Mouse (Mus musculus) hindbrain, embryonic 11.5 days (tissue): ENCODE results near the gene Myh13. TPM values are rescaled to one million over a fixed set of nuclear protein-coding genes. Genes with fewer than 3 reads are reported as not detected.

Source experiments
- polyA plus RNA-seq: library from polyadenylated mRNA; unstranded; fragments of >200 nt; fragmentation: Nextera tagmentation; extraction: Ambion mirVana; gene quantifications from 2 replicates; pipeline ENCODE4 v1.2.1, GENCODE M21; 2014

Gene Myh13
- polyA plus RNA-seq, 1 experiment from 2014 or later, result not detected

Other genes with a start within 250 kb of the Myh13 start
- 2.3 and 4.1 TPM in 2 replicates for gene Myh3, start 243.4 kb upstream of the Myh13 start, polyA plus RNA-seq
- gene Myh2, start 150.6 kb upstream of the Myh13 start, polyA plus RNA-seq, result 0.03 TPM in 1 of 2 replicates, not detected in the other
- 0.03 and 0.04 TPM in 2 replicates for gene Myh1, start 121.6 kb upstream of the Myh13 start, polyA plus RNA-seq
- 0.06 TPM in 1 of 2 replicates, not detected in the other for gene Myh4, start 83.6 kb upstream of the Myh13 start, polyA plus RNA-seq
- 0.39 and 0.57 TPM in 2 replicates for gene Myh8, start 44.5 kb upstream of the Myh13 start, polyA plus RNA-seq
- gene Gas7, start 133.8 kb downstream of the Myh13 start, polyA plus RNA-seq, result 2.6 and 4.2 TPM in 2 replicates